Mouse (Mus musculus) neural tube, embryonic 13.5 days (tissue): Measurements from ENCODE around the gene Atr. TPM values are rescaled to one million over a fixed set of nuclear protein-coding genes. Genes with fewer than 3 reads are reported as not detected.
"Not testable (repeated sequence)": the region's sequence is repeated elsewhere in the genome, so short reads cannot be mapped to it uniquely, and the experiment has no call there.

Experiments
- ATAC-seq: fragments of 200-750 bp; cut with Nextera tagmentation; 2 replicates; pipeline ENCODE4 v1.8.0; 2017; ENCODE audit warnings: low read depth, mild to moderate bottlenecking, moderate TSS enrichment, moderate library complexity
- H3K27ac ChIP-seq: fragments of 300-500 bp; sonication (generic); replicated peaks from 2 replicates; pipeline ENCODE4 v1.5.1; 2015; ENCODE audit warnings: moderate library complexity, mild to moderate bottlenecking, inconsistent platforms
- H3K27me3 ChIP-seq: fragments of 300-500 bp; sonication (generic); 2 replicates; pipeline ENCODE4 v1.6.1; 2015; ENCODE audit warnings: mild to moderate bottlenecking, inconsistent platforms
- H3K36me3 ChIP-seq: fragments of 300-500 bp; sonication (generic); 2 replicates; pipeline ENCODE4 v1.6.1; 2015; ENCODE audit warnings: mild to moderate bottlenecking, inconsistent platforms
- H3K4me1 ChIP-seq: fragments of 300-500 bp; sonication (generic); replicated peaks from 2 replicates; pipeline ENCODE4 v1.6.1; 2015; ENCODE audit warnings: inconsistent platforms
- H3K4me2 ChIP-seq: fragments of 300-500 bp; sonication (generic); 2 replicates; pipeline ENCODE4 v1.6.1; 2015; ENCODE audit warnings: inconsistent platforms, mild to moderate bottlenecking, moderate library complexity
- H3K4me3 ChIP-seq: fragments of 300-500 bp; sonication (generic); 2 replicates; pipeline ENCODE4 v1.5.1; 2015; ENCODE audit warnings: mild to moderate bottlenecking, inconsistent platforms
- H3K9ac ChIP-seq: fragments of 300-500 bp; sonication (generic); 2 replicates; pipeline ENCODE4 v1.6.1; 2015; ENCODE audit warnings: moderate library complexity, mild to moderate bottlenecking, inconsistent platforms
- H3K9me3 ChIP-seq: fragments of 300-500 bp; sonication (generic); 2 replicates; pipeline ENCODE4 v1.6.1; 2016; ENCODE audit warnings: inconsistent platforms
- WGBS: fragments of 180-500 bp; shearing (Covaris S2); methylation state at CpG from one replicate; pipeline ENCODE4 v1.1.7; 2015; 5-methylcytosine and 5-hydroxymethylcytosine counted together
- polyA plus RNA-seq: library from polyadenylated mRNA; unstranded; fragments of >200 nt; fragmentation: Nextera tagmentation; extraction: Ambion mirVana; gene quantifications from 2 replicates; pipeline ENCODE4 v1.2.1, GENCODE M21; 2015

Atr gene
- polyA plus RNA-seq, 1 experiment from 2014 or later, result 13.2 TPM

DNA sequence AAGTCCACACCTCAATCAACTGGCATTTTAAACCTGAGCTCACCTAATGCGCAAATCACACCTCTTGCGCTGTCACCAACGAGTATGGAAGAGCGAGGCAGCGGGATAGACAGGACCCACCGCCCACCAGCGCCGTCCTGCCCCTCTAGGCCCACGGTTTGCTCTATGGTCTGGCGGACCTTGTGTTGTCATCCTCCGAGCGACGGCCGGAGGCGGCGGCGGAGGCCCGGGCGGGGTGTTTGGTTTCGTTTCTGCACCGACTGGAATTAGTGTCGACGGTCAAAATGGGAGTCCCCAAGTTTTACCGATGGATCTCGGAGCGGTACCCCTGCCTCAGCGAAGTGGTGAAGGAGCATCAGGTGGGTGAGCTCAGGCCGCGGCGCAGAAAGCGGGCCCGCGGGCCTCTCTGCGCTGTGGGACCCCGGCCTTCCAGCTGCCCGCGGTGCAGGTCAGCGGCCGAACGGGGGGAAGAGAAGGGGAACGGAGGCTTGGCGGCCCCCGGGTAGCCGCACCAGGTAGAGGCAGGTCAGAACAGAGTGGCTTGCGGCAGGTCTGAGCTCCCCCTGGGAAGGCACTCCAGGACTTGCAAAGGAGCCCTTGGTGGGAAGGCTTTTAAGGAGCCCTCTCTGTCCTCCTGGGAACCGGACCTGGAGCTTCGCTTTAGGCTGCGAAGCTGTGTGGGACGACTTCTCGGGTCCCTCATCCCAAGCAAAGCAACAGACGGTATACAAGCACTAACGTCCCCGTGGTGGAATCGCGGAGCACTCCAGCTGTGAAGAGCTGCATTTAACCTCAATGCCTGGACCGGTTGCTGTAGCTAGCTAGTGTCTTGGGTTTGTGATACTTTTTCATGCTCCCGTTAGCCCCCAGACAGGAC lies 97.4 kb downstream of the Atr start, which contains the start of gene Xrn1:
Gene Xrn1, plus strand, starts transcription at position 176 of the 877 bp plus-strand sequence.
- Histone ChIP-seq H3K4me2 (peak within 1 kb of the TSS; percentile 80), H3K4me3 (peak within 1 kb of the TSS; percentile 87), H3K27me3 (no peaks in the 10 kb centered on the region), H3K36me3 (peaks cover 9% of the 10 kb centered on the region; the same call in 1 of the 2 replicates), H3K4me1 (peaks cover 11% of the 10 kb centered on the region), H3K9ac (peak within 1 kb of the TSS; percentile 91), H3K9me3 (no peaks in the 10 kb centered on the region), H3K27ac (peak within 1 kb of the TSS; percentile 89)
- peak; percentile 99 for ATAC-seq
- under 1% methylated on average over 56 of the region's 57 CpGs for WGBS

DNA sequence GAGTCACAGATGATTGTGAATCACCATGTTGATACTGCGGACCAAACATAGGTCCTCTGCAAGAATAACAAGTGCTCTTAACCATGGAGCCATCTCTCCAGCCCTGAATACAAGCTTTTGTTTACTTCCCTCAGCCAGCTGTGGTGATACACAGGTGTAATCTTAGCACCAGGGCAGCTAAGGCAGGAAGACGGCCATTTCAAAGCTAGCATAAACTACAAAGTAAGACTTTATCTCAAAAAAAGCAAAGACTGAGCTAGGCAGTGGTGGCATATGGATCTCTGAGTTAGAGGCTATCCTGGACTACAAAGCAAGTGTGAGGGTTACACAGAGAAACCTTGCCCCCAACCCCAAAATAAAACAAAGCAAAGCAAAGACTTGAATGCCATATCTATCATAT lies 100.2 kb downstream of the Atr start:
- peaks cover 7% of the 10 kb centered on the region; the same call in 1 of the 2 replicates for H3K36me3 ChIP-seq
- H3K9ac ChIP-seq, result no peak overlapping the region
- H3K27me3 ChIP-seq, result no peaks in the 10 kb centered on the region
- no peak for ATAC-seq
- H3K4me2 ChIP-seq, result no peak overlapping the region
- 95% methylated on average over 2 of the region's 2 CpGs for WGBS
- peaks cover 11% of the 10 kb centered on the region for H3K4me1 ChIP-seq
- H3K27ac ChIP-seq, result no peak overlapping the region
- H3K9me3 ChIP-seq, result no peaks in the 10 kb centered on the region
- no peak overlapping the region for H3K4me3 ChIP-seq

DNA sequence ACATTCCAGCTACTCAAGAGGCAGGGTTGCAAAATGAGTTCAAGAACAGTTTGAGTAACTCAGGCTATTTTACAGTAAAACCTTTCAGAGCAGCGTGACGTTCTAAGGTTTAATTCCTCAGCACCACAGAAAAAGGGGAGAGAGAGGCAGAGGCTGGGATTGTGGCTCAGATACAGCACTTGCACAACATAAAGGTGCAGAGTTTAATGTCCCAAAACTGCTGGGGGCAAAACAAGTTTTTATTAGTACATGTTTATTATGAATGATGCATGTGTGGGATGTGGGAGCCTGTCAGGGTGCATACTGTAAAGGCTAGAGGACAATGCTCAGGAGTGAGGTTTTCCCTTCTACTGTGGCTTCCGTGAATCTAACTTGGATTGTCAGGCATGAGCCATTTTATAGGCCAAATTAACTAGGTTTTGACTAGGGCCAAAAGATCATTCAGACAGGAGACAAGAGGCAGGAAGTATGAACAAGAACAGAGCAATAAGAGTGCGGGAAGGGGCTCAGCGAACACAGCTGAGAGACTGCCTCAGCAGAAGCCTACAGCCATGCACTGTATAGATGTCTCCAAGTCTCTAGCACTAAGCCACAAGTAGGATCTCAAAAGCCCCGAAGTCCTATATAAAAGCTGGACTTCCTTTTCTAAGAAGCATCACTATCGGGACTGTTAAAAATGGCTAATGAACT lies 100.8 kb downstream of the Atr start:
- Histone ChIP-seq H3K4me3 (no peak overlapping the region), H3K36me3 (peaks cover 7% of the 10 kb centered on the region; the same call in 1 of the 2 replicates), H3K27me3 (no peaks in the 10 kb centered on the region), H3K27ac (no peak overlapping the region), H3K9ac (no peak overlapping the region), H3K9me3 (no peaks in the 10 kb centered on the region), H3K4me2 (no peak overlapping the region), H3K4me1 (peaks cover 11% of the 10 kb centered on the region)
- ATAC-seq, result no peak
- WGBS, result 91% methylated on average over 7 of the region's 7 CpGs

DNA sequence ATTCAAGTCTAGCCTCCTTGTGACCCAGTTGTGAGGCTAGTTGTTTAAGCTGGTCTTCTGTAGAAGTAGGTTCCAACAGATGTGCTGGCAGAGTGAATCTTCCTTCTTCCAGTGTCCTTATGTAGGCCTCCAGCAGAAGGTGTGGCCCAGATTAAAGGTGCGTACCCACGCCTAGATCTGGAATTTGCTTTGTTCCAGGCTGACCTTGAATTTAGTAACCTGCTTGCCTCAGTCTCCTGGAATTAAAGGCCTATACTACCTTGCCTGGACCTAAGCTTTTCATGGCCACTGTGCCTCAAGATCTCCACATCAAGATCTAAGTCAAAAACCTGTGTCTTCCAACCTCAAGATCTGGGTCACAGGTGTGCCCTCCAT lies 101.3 kb downstream of the Atr start:
- not testable (repeated sequence) for H3K4me2 ChIP-seq, ATAC-seq, H3K36me3 ChIP-seq, H3K27me3 ChIP-seq, H3K9me3 ChIP-seq, H3K4me3 ChIP-seq, H3K9ac ChIP-seq, H3K27ac ChIP-seq
- 98% methylated on average over 2 of the region's 2 CpGs for WGBS
- peaks cover 11% of the 10 kb centered on the region for H3K4me1 ChIP-seq

DNA sequence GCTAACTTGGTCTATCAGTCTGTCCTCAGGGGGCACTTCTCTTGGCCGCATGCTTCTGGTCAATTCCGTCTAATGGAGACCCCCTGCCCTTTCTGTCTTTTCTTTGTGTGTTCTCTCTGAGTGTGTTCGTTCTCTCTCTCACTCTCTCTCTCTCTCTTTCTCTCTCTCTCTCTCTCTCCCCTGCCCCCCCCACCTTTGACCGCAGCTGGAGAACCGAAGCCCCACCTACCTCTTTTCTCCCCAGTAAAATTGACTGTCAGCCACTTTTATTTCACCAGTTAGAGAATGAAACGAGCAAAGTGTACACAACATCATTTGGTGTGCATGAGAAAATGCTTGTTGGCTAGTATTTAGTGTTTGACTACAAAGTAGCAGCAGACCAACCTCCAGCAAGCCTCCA lies 101.8 kb downstream of the Atr start:
- Histone ChIP-seq H3K4me2 (no peak overlapping the region), H3K27me3 (no peaks in the 10 kb centered on the region), H3K27ac (no peak overlapping the region), H3K9me3 (no peaks in the 10 kb centered on the region), H3K4me3 (no peak overlapping the region), H3K36me3 (peaks cover 10% of the 10 kb centered on the region), H3K9ac (no peak overlapping the region), H3K4me1 (peaks cover 9% of the 10 kb centered on the region)
- no peak for ATAC-seq
- 70% methylated on average over 6 of the region's 6 CpGs for WGBS

DNA sequence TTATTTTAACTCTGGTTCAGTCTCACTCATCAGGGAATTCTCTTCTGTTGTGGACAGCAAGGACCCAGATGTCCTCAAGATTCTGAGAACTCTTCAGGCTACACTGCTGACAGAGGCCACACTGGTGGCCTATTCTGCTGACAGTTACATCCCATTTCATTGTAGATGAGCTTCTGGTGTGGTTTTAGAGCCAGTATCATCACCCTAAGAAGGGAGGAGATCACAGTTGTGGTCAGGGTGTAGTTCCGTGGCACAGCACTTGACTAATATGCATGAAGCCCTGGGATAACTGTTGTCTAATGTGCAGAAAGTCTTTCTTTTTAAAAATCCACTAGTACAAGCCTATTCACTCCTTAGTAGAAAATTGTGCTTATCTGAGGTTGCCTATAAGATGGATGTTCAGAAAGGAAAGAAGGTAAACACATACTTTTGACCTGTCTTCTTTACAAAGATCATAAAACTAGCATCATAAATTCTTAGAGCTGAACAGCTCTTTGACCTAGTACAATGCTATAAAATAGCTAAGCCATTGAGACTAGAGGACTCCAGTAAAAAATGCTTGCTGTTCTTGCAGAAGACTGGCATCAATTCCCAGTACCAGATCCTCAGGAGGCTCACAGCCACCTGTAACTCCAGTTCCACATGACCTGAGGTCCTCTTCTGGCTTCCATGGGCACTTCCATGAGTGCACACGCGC lies 102.5 kb downstream of the Atr start:
- no peak overlapping the region for H3K9ac ChIP-seq
- H3K9me3 ChIP-seq, result no peaks in the 10 kb centered on the region
- WGBS, result 84% methylated on average over 3 of the region's 3 CpGs
- peaks cover 17% of the 10 kb centered on the region for H3K36me3 ChIP-seq
- H3K4me1 ChIP-seq, result peaks cover 9% of the 10 kb centered on the region
- no peak overlapping the region for H3K27ac ChIP-seq
- H3K4me3 ChIP-seq, result no peak overlapping the region
- ATAC-seq, result no peak
- no peaks in the 10 kb centered on the region for H3K27me3 ChIP-seq
- H3K4me2 ChIP-seq, result no peak overlapping the region

DNA sequence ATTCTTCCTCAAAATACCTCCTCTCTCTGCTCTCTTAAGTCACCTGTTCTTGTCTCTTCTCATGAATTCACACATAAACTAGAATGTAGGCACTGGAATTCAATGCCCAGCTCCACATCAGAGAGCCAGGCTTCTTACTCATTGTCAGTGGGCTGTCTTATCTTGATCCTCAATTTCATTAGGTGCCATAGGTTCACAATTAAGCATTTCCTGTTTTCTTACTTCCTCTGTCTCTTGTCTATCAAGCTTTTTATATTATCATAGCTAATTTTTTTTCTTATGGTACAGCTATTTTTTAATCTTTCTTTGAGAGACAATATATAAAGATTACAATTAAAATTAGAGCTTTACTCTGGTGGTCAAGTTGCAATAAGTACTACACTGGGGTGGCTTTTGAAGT lies 103.7 kb downstream of the Atr start:
- Histone ChIP-seq H3K36me3 (peaks cover 27% of the 10 kb centered on the region), H3K9ac (no peak overlapping the region), H3K4me2 (no peak overlapping the region), H3K27me3 (no peaks in the 10 kb centered on the region), H3K4me1 (peaks cover 9% of the 10 kb centered on the region), H3K4me3 (no peak overlapping the region), H3K27ac (no peak overlapping the region), H3K9me3 (no peaks in the 10 kb centered on the region)
- no peak for ATAC-seq

DNA sequence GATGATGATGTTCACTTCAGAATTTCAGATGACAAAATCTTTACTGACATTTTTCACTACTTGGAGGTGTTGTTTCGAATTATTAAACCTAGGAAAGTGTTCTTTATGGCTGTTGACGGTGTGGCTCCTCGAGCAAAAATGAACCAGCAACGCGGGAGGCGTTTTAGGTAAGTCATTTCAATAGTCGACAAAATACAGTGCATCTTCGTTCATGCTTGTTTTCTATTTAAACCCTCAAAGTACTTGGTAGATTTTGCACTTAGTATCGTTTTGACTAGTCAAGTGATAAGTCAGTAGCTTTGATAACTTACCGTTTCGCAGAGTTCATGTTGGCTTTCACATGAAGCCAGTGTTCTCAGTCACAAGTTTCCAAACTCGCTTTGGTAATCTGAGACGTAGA lies 106.6 kb downstream of the Atr start:
- no peak overlapping the region for H3K4me2 ChIP-seq
- 96% methylated on average over 13 of the region's 13 CpGs for WGBS

DNA sequence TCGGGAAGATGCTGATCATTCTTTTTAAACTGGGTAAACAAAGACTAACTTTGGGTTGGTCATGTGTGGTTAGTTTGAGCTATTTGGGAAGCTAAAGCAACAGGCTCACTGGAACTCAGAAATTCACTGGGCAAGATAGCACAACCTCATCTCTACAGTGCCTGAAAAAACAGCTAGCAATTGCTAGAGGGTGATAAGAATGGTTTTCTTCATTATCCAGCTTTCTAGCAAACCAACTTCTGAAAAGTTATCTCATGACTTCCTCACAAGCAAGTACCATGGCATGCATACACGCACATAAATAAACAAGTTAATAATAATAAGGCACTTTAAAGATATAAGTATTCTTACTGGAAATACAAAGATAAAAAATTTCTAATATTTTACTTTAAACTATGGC lies 120.9 kb downstream of the Atr start:
- Histone ChIP-seq H3K9ac (no peak overlapping the region), H3K4me1 (no peaks in the 10 kb centered on the region), H3K27ac (no peak overlapping the region), H3K4me2 (no peak overlapping the region), H3K27me3 (no peaks in the 10 kb centered on the region), H3K4me3 (no peak overlapping the region), H3K36me3 (peaks cover 64% of the 10 kb centered on the region), H3K9me3 (no peaks in the 10 kb centered on the region)
- 94% methylated on average over 2 of the region's 2 CpGs for WGBS
- no peak for ATAC-seq

More for the DNA sequence above, 106.6 kb downstream of the Atr start:
- H3K27ac ChIP-seq, result no peak overlapping the region
- H3K27me3 ChIP-seq, result no peaks in the 10 kb centered on the region
- peaks cover 38% of the 10 kb centered on the region for H3K36me3 ChIP-seq
- no peaks in the 10 kb centered on the region for H3K9me3 ChIP-seq
- H3K4me1 ChIP-seq, result no peaks in the 10 kb centered on the region
- no peak overlapping the region for H3K4me3 ChIP-seq
- H3K9ac ChIP-seq, result no peak overlapping the region
- ATAC-seq, result no peak

DNA sequence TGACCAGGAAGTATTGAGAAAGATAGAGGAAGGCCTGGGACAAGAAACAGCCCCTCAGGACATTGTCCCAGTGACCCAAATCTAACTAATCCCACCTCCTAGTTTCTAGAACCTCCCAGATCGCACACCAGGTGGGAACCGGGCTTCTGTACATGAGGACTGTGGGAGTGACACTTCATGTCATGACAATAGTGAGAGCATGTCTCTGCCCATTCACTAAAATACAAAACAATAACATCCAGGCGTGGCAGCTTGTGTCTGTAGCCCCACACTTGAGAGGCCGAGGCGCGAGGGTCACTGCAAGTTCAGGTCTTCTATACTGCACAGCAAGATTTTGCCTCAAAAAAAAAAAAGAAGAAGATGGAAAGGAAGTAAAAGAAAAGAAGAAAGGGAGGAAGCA lies 122.5 kb downstream of the Atr start:
- no peak overlapping the region for H3K9ac ChIP-seq

DNA sequence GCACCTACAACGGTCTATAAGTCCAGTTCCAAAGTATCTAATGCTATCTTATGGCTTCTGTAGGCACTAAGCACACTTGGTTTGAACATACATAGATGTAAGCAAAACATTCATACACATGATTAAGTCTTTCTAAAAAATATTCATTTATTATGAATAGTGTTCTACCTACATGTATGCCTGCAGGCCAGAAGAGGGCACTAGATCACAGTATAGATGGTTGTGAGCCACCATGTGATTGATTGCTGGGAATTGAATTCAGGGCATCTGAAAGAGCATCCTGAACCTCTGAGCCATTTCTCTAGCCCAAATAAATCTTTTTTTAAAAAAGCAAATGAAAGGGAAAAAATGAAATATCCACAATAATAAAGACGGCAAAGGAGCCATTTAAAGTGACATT lies 134.9 kb downstream of the Atr start:
- no peaks in the 10 kb centered on the region for H3K27me3 ChIP-seq
- no peak for ATAC-seq
- H3K4me1 ChIP-seq, result no peaks in the 10 kb centered on the region
- no peak overlapping the region for H3K4me2 ChIP-seq
- H3K36me3 ChIP-seq, result peaks cover 57% of the 10 kb centered on the region
- H3K4me3 ChIP-seq, result no peak overlapping the region
- 98% methylated on average over 2 of the region's 2 CpGs for WGBS
- H3K9me3 ChIP-seq, result no peaks in the 10 kb centered on the region
- no peak overlapping the region for H3K27ac ChIP-seq
- no peak overlapping the region for H3K9ac ChIP-seq

More for the DNA sequence above, 122.5 kb downstream of the Atr start:
- no peak for ATAC-seq
- Histone ChIP-seq H3K27me3 (no peaks in the 10 kb centered on the region), H3K27ac (no peak overlapping the region), H3K36me3 (peaks cover 70% of the 10 kb centered on the region), H3K4me3 (no peak overlapping the region), H3K4me1 (no peaks in the 10 kb centered on the region), H3K9me3 (no peaks in the 10 kb centered on the region), H3K4me2 (no peak overlapping the region)
- 78% methylated on average over 6 of the region's 6 CpGs for WGBS
